ENCODE assay signal across 8 mouse cellular contexts in genomic region chr17:45723732-45724573, GRCm38 (mm10). TPM values are rescaled to one million over a fixed set of nuclear protein-coding genes. Genes with fewer than 3 reads are reported as not detected.
DNase-seq lines count a peak whose midpoint lies in the region; ATAC-seq and TF ChIP-seq lines count a peak whose summit lies in the region.

No protein-coding gene starts in this region.

- WGBS in bone marrow, adult 2 months, result 5% methylated on average over 25 of the region's 25 CpGs
- WGBS in embryonic facial prominence, embryonic 13.5 days, result 4% methylated on average over 25 of the region's 25 CpGs
- WGBS in heart, embryonic 12.5 days, result 6% methylated on average over 25 of the region's 25 CpGs
- 2% methylated on average over 25 of the region's 25 CpGs for WGBS in kidney, embryonic 16.5 days
- 6% methylated on average over 25 of the region's 25 CpGs for WGBS in liver, embryonic 15.5 days (ENCODE audit: insufficient replicate concordance)
- 5% methylated on average over 25 of the region's 25 CpGs for WGBS in neural tube, embryonic 12.5 days

- no peaks in the 10 kb centered on the region for H3K4me1 ChIP-seq in bone marrow, adult 2 months (ENCODE audit: control insufficient read depth, insufficient read depth, low read length)
- H3K4me1 ChIP-seq in embryonic facial prominence, embryonic 13.5 days, result peaks cover 9% of the 10 kb centered on the region
- H3K4me1 ChIP-seq in heart, embryonic 12.5 days (replicated peaks), result peaks cover 27% of the 10 kb centered on the region
- no peaks in the 10 kb centered on the region for H3K4me1 ChIP-seq in kidney, embryonic 16.5 days (ENCODE audit: insufficient read depth, low read length)
- H3K4me1 ChIP-seq in liver, embryonic 15.5 days (replicated peaks), result peaks cover 45% of the 10 kb centered on the region
- peaks cover 9% of the 10 kb centered on the region; the same call in 1 of the 2 replicates for H3K4me1 ChIP-seq in neural tube, embryonic 12.5 days

- peak overlapping the region; percentile 76 for H3K9ac ChIP-seq in embryonic facial prominence, embryonic 13.5 days
- peak overlapping the region; percentile 78 for H3K9ac ChIP-seq in heart, embryonic 12.5 days
- peak overlapping the region; percentile 75 for H3K9ac ChIP-seq in kidney, embryonic 16.5 days (replicated peaks; ENCODE audit: low read length)
- H3K9ac ChIP-seq in liver, embryonic 15.5 days, result peak overlapping the region; percentile 38; the same call in 1 of the 2 replicates
- H3K9ac ChIP-seq in neural tube, embryonic 12.5 days, result peak overlapping the region; percentile 77

- no peak overlapping the region for H3K4me3 ChIP-seq in bone marrow, adult 2 months (replicated peaks; ENCODE audit: control insufficient read depth, low read depth, low read length)
- peak overlapping the region; percentile 50 for H3K4me3 ChIP-seq in embryonic facial prominence, embryonic 13.5 days
- peak overlapping the region; percentile 53 for H3K4me3 ChIP-seq in heart, embryonic 12.5 days
- H3K4me3 ChIP-seq in kidney, embryonic 16.5 days (ENCODE audit: low read length), result peak overlapping the region; percentile 50
- H3K4me3 ChIP-seq in liver, embryonic 15.5 days (replicated peaks), result peak overlapping the region; percentile 46
- H3K4me3 ChIP-seq in neural tube, embryonic 12.5 days, result peak overlapping the region; percentile 46

- H3K27ac ChIP-seq in bone marrow, adult 2 months (ENCODE audit: control insufficient read depth, insufficient read depth, low read depth, low read length, poor library complexity), result no peak overlapping the region
- peak overlapping the region; percentile 89 for H3K27ac ChIP-seq in embryonic facial prominence, embryonic 13.5 days
- H3K27ac ChIP-seq in heart, embryonic 12.5 days (ENCODE audit: poor library complexity, severe bottlenecking), result peak overlapping the region; percentile 34
- H3K27ac ChIP-seq in kidney, embryonic 16.5 days (ENCODE audit: low read length), result 0 out of 2 replicates have a peak overlapping the region, but pooled peaks have one; percentile 35
- no peak overlapping the region for H3K27ac ChIP-seq in liver, embryonic 15.5 days (replicated peaks)
- H3K27ac ChIP-seq in neural tube, embryonic 12.5 days, result no peak overlapping the region; the same call in 1 of the 2 replicates

- no peak for TF ChIP-seq POLR2A in bone marrow, adult 2 months (IDR thresholded peaks at IDR 0.05; ENCODE audit: borderline replicate concordance, control insufficient read depth, low read depth, low read length)

- H3K9me3 ChIP-seq in embryonic facial prominence, embryonic 13.5 days, result no peaks in the 10 kb centered on the region
- no peaks in the 10 kb centered on the region for H3K9me3 ChIP-seq in heart, embryonic 12.5 days (replicated peaks)
- no peaks in the 10 kb centered on the region for H3K9me3 ChIP-seq in kidney, embryonic 16.5 days (ENCODE audit: low read length)
- no peaks in the 10 kb centered on the region for H3K9me3 ChIP-seq in liver, embryonic 15.5 days (replicated peaks)
- H3K9me3 ChIP-seq in neural tube, embryonic 12.5 days, result no peaks in the 10 kb centered on the region

- peak overlapping the region; percentile 68 for H3K4me2 ChIP-seq in embryonic facial prominence, embryonic 13.5 days
- H3K4me2 ChIP-seq in heart, embryonic 12.5 days, result peak overlapping the region; percentile 78
- H3K4me2 ChIP-seq in kidney, embryonic 16.5 days (replicated peaks; ENCODE audit: low read depth, low read length), result peak overlapping the region; percentile 69
- H3K4me2 ChIP-seq in liver, embryonic 15.5 days, result peak overlapping the region; percentile 69
- peak overlapping the region; percentile 66 for H3K4me2 ChIP-seq in neural tube, embryonic 12.5 days (replicated peaks)

- DNase-seq in CD4-positive, CD25-positive, alpha-beta regulatory T cell, adult 2 months (ENCODE audit: low read depth, low spot score), result peak; percentile 83
- peak; percentile 63 for DNase-seq in telencephalon, adult 2 months (ENCODE audit: low read depth, low spot score)

- no peaks in the 10 kb centered on the region for H3K36me3 ChIP-seq in embryonic facial prominence, embryonic 13.5 days
- H3K36me3 ChIP-seq in heart, embryonic 12.5 days, result no peaks in the 10 kb centered on the region
- no peaks in the 10 kb centered on the region for H3K36me3 ChIP-seq in kidney, embryonic 16.5 days (ENCODE audit: insufficient read depth, low read length)
- no peaks in the 10 kb centered on the region for H3K36me3 ChIP-seq in liver, embryonic 15.5 days (replicated peaks)
- H3K36me3 ChIP-seq in neural tube, embryonic 12.5 days, result no peaks in the 10 kb centered on the region

- no peak for ATAC-seq in embryonic facial prominence, embryonic 13.5 days (ENCODE audit: insufficient number of reproducible peaks, insufficient read depth, low FRiP score, low TSS enrichment, low read depth)
- ATAC-seq in heart, embryonic 12.5 days (ENCODE audit: insufficient number of reproducible peaks, low FRiP score), result no peak
- ATAC-seq in kidney, embryonic 16.5 days (ENCODE audit: low FRiP score, low TSS enrichment), result peak; percentile 63; the same call in 1 of the 2 replicates
- no peak for ATAC-seq in liver, embryonic 15.5 days (ENCODE audit: insufficient read depth)
- ATAC-seq in neural tube, embryonic 12.5 days (ENCODE audit: low FRiP score, low read depth), result peak; percentile 66

- TF ChIP-seq CTCF in bone marrow, adult 2 months (IDR thresholded peaks at IDR 0.05; ENCODE audit: control insufficient read depth, insufficient read depth, low read length), result peak; percentile 87

- H3K27me3 ChIP-seq in embryonic facial prominence, embryonic 13.5 days, result no peaks in the 10 kb centered on the region
- H3K27me3 ChIP-seq in heart, embryonic 12.5 days (replicated peaks), result peaks cover 6% of the 10 kb centered on the region; the same call in 1 of the 2 replicates
- H3K27me3 ChIP-seq in kidney, embryonic 16.5 days (ENCODE audit: insufficient read depth, low read length), result no peaks in the 10 kb centered on the region
- H3K27me3 ChIP-seq in liver, embryonic 15.5 days, result peaks cover 10% of the 10 kb centered on the region; the same call in 1 of the 2 replicates
- no peaks in the 10 kb centered on the region for H3K27me3 ChIP-seq in neural tube, embryonic 12.5 days (replicated peaks)

RNA-seq across cellular contexts. Expression of gene 1600014C23Rik, which starts 9.7 kb away (rescaled TPM):
- polyA plus RNA-seq in bone marrow, adult 2 months (2011; ENCODE audit: insufficient read depth, insufficient read length, low replicate concordance, missing spikeins), result not detected in 2 replicates
- not detected in 2 replicates for polyA plus RNA-seq in embryonic facial prominence, embryonic 13.5 days (2015; fragmentation: Nextera tagmentation; extraction: Ambion mirVana)
- 0.61 TPM in 1 of 2 replicates, not detected in the other for polyA plus RNA-seq in heart, embryonic 12.5 days (2016; fragmentation: Nextera tagmentation; extraction: Ambion mirVana)
- not detected in 2 replicates for polyA plus RNA-seq in kidney, embryonic 16.5 days (2015; fragmentation: Nextera tagmentation; extraction: Ambion mirVana)
- polyA plus RNA-seq in liver, embryonic 15.5 days (2015; fragmentation: Nextera tagmentation; extraction: Ambion mirVana), result 0.25 TPM in 1 of 2 replicates, not detected in the other
- not detected in 2 replicates for polyA plus RNA-seq in neural tube, embryonic 12.5 days (2016; fragmentation: Nextera tagmentation; extraction: Ambion mirVana)

RNA-seq across cellular contexts. Expression of gene Tmem63b, which starts 37.2 kb away (rescaled TPM):
- polyA plus RNA-seq in bone marrow, adult 2 months (2011; ENCODE audit: insufficient read depth, insufficient read length, low replicate concordance, missing spikeins), result 16.2 and 19.1 TPM in 2 replicates
- polyA plus RNA-seq in embryonic facial prominence, embryonic 13.5 days (2015; fragmentation: Nextera tagmentation; extraction: Ambion mirVana), result 38.0 and 42.4 TPM in 2 replicates
- 41.2 and 41.4 TPM in 2 replicates for polyA plus RNA-seq in heart, embryonic 12.5 days (2016; fragmentation: Nextera tagmentation; extraction: Ambion mirVana)
- polyA plus RNA-seq in kidney, embryonic 16.5 days (2015; fragmentation: Nextera tagmentation; extraction: Ambion mirVana), result 35.6 and 41.5 TPM in 2 replicates
- 8.6 and 9.6 TPM in 2 replicates for polyA plus RNA-seq in liver, embryonic 15.5 days (2015; fragmentation: Nextera tagmentation; extraction: Ambion mirVana)
- 106 and 108 TPM in 2 replicates for polyA plus RNA-seq in neural tube, embryonic 12.5 days (2016; fragmentation: Nextera tagmentation; extraction: Ambion mirVana)

RNA-seq across cellular contexts. Expression of gene Mrpl14, which starts 37.8 kb away (rescaled TPM):
- polyA plus RNA-seq in bone marrow, adult 2 months (2011; ENCODE audit: insufficient read depth, insufficient read length, low replicate concordance, missing spikeins), result 43.4 and 56.4 TPM in 2 replicates
- polyA plus RNA-seq in embryonic facial prominence, embryonic 13.5 days (2015; fragmentation: Nextera tagmentation; extraction: Ambion mirVana), result 146 and 152 TPM in 2 replicates
- polyA plus RNA-seq in heart, embryonic 12.5 days (2016; fragmentation: Nextera tagmentation; extraction: Ambion mirVana), result 128 and 129 TPM in 2 replicates
- polyA plus RNA-seq in kidney, embryonic 16.5 days (2015; fragmentation: Nextera tagmentation; extraction: Ambion mirVana), result 140 and 162 TPM in 2 replicates
- 111 and 115 TPM in 2 replicates for polyA plus RNA-seq in liver, embryonic 15.5 days (2015; fragmentation: Nextera tagmentation; extraction: Ambion mirVana)
- polyA plus RNA-seq in neural tube, embryonic 12.5 days (2016; fragmentation: Nextera tagmentation; extraction: Ambion mirVana), result 101 and 102 TPM in 2 replicates

Comparison
In these comparisons a context has a peak if more than half of its experiments do, and no peak if none do; other contexts are left out.
1. H3K27ac ChIP-seq: peak in embryonic facial prominence, embryonic 13.5 days (single experiment), heart, embryonic 12.5 days (single experiment) and kidney, embryonic 16.5 days (single experiment); none in bone marrow, adult 2 months (single experiment), liver, embryonic 15.5 days (single experiment) and neural tube, embryonic 12.5 days (single experiment).
2. ATAC-seq: peak in kidney, embryonic 16.5 days (single experiment) and neural tube, embryonic 12.5 days (single experiment); none in embryonic facial prominence, embryonic 13.5 days (single experiment), heart, embryonic 12.5 days (single experiment) and liver, embryonic 15.5 days (single experiment).
3. Peak in every context shown above with its lines, with median percentiles within 50 percentile points of each other: H3K4me2 ChIP-seq and H3K9ac ChIP-seq.